Mouse (Mus musculus): ENCODE measurements around the gene Sec14l2. TPM values are rescaled to one million over a fixed set of nuclear protein-coding genes. Genes with fewer than 3 reads are reported as not detected.

The Sec14l2 gene
- total RNA-seq, 2 experiments from 2014 or later: 0.73 to 1.1 TPM

DNA sequence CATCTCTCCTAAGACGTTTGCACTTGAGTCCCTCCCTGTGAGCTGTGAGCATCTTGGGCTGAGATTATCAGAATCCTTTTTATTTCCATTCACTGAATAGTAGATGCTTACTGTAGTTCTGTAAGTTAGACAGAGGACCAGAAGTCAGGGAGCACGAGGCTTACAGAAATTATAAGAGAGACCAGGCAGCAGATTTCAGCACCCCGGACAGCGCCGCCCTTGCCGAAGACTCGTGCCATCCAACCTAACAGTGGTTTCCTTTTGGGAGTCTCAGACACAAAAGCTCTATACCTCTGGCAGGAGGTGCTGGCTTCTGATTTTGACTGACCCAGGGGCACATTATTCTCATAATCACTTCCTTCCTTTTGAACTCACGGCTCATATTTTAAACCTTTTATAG is 46.6 kb downstream of the Sec14l2 start:
- intact Hi-C loops (cut with DNase I): no loop called here

GRCm38 (mm10) chr11:4069664-4070063 is 53.6 kb downstream of the Sec14l2 start:
- intact Hi-C loops (cut with DNase I): no loop called here
- no peak for DNase-seq (ENCODE audit: low spot score)

More for the DNA sequence above, 46.6 kb downstream of the Sec14l2 start:
- no peak for DNase-seq (ENCODE audit: low spot score)

DNA sequence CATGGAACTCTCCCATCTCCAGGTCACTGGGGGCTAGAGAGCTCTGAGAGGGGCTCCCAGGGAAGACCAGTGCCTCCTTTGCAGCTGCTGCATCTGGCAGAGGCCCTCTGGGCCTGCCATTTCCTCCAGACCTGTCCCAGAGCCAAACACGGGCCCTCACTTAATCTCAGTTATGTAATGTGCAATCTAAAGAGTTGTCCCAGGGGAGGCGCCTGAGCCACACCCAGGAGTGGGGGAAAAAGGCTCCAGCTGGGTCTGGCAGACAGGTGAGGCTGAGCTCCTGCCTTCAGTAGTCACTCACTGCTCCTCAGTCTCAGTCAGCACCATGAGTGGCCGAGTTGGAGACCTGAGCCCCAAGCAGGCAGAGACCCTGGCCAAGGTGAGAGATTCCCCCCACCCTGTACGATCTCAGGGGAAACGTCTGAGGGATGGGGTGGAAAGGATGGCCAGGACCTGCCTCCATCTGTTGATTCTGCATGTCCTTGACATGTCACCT is 58.5 kb downstream of the Sec14l2 start, which contains the start of gene Sec14l3:
Gene Sec14l3 (plus strand): TSS at position 215 of the 496 bp plus-strand sequence.
- no peak for DNase-seq (ENCODE audit: low spot score)
- intact Hi-C loops (cut with DNase I): no loop called here

- no peak for DNase-seq (ENCODE audit: low spot score)
- intact Hi-C loops (cut with DNase I): no loop called here
These were observed 60.2 kb downstream of the Sec14l2 start for GRCm38 (mm10) chr11:4062981-4063380.

DNA sequence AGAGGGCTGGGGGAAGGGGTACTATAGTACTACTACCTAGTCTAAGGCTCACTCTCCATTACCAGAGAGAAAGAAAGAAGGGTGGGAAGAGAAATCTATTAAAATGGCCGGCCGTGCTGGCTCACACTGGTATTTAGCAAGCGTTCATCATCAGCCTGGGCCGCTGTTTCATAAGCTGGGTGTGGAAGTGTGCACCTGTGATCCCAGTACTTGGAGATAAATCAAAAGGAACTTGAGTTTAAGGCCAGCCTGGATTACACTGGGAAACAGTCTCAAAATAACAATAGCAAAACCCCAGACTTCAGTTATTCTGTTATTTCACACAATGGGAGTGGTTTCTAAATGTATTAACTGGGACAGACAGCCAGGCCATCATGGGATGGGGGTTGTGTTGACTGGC is 60.7 kb downstream of the Sec14l2 start:
- intact Hi-C loops (cut with DNase I): no loop called here
- no peak for DNase-seq (ENCODE audit: low spot score)

DNA sequence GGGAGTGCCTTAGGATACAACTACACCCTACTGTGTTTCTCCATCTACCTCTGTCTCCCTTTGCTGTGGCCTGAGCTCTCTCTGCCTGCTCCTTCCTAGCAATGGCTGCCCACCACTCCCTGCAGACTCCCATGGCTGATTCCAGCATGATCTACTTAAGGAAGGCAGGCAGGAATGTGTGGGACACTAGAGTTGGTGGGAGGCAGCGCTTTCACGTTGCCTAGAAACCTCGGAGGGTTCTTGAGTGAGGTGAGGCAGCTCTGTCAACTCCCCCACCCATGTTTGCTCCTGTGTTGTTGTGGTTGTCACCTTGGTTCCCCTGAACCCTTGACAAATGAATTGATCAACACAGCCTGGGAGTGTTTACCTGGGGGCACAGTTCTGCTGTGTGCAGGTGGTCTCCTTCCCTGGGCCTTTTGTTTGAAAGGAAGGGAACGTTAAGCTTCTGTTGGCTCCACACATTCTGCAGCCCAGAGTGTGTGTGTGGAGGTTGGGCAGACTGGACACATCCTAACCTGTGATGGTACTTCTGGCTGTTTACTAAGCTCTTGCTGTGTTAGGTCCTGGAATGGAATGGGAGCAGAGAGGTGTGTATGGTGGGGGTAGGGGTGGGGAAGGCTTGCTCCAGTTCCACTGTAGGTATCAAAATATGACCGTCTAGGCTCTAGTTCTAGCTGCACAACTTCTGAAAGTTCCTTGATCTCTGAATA is 62.2 kb downstream of the Sec14l2 start:
- DNase-seq (ENCODE audit: low spot score): no peak

GRCm38 (mm10) chr11:4053586-4053985 is 69.6 kb downstream of the Sec14l2 start:
- intact Hi-C loops (cut with DNase I): loop anchor here (2.0 kb wide), 1 partner anchor 29 kb away; no protein-coding TSS in a partner anchor
- DNase-seq (ENCODE audit: low spot score): no peak

More for the DNA sequence above, 62.2 kb downstream of the Sec14l2 start:
- intact Hi-C loops (cut with DNase I): no loop called here

DNA sequence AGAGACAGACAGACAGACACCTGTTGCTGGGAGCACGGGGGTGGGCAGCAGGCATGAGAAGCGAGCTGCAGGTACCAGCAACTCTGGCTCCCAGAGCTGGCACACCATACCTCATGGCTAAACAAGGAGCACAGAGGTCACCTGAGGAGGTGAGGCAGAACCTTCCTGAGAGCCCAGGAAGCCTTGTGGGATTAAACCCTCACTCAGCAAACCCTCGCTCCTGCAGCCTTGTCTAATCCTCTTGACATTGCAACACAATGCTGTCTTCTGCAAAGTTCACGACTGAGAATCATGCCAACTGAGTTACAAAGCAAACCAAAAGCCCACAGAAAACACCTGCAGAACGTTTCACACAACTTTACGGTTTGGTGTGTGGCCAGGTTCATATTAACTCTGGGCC is 74.8 kb downstream of the Sec14l2 start:
- DNase-seq (ENCODE audit: low spot score): no peak
- intact Hi-C loops (cut with DNase I): no loop called here

DNA sequence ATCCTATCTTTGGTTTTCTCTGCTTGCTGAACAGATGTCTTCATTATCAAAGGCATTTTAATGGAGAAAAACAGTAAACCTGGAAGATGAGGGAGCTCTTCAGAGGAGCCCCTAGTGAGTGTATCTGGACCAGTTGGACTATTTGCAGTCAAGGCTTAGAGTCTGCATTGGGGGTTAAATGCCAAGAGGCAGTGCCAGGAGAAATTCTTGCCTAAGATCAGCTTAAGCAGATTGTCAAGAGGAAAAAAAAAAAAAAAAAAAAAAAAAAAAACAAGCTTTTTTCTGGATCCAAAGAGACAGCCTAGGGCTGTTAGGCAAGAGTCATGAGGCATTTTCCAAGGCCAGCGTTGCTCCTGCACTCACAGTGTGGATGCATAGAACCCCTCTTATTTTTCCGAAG is 75.4 kb downstream of the Sec14l2 start:
- intact Hi-C loops (cut with DNase I): no loop called here
- DNase-seq (ENCODE audit: low spot score): no peak

Small RNA genes within 50 kb of the gene (microRNA-seq; reads per million reads assigned to microRNA genes)
- gene Mir3060: not detected

Other genes with a start within 250 kb of the Sec14l2 start
- under 1 TPM; 0.42 to 0.96 TPM for gene 4921536K21Rik, start 228.3 kb downstream of the Sec14l2 start, total RNA-seq (2021)
- 10 to 100 TPM; 24.8 to 45.0 TPM for gene Dusp18, start 228.2 kb downstream of the Sec14l2 start, total RNA-seq (2021)
- gene Slc35e4, start 208.8 kb downstream of the Sec14l2 start, total RNA-seq (2021): 1 to 10 TPM; 4.4 to 5.7 TPM
- gene Tcn2, start 191.3 kb downstream of the Sec14l2 start, total RNA-seq (2021): 10 to 100 TPM; 41.3 to 41.7 TPM
- gene Pes1, start 159.4 kb downstream of the Sec14l2 start, total RNA-seq (2021): 10 to 100 TPM; 28.1 to 29.8 TPM
- not detected for gene 4930556J24Rik, start 146.6 kb downstream of the Sec14l2 start, total RNA-seq (2021)
- gene Gal3st1, start 139.8 kb downstream of the Sec14l2 start, total RNA-seq (2021): under 1 TPM; 0.17 to 0.31 TPM
- gene Sec14l4, start 92.0 kb downstream of the Sec14l2 start, total RNA-seq (2021): under 1 TPM; 0.17 to 0.34 TPM
- gene Sec14l3, start 58.6 kb downstream of the Sec14l2 start, total RNA-seq (2021): not detected
- 100 to 1,000 TPM; 142 to 144 TPM for gene Mtfp1, start 28.0 kb downstream of the Sec14l2 start, total RNA-seq (2021)
- 10 to 100 TPM; 13.2 to 13.8 TPM for gene Rnf215, start 11.8 kb upstream of the Sec14l2 start, total RNA-seq (2021)
- gene Ccdc157, start 36.9 kb upstream of the Sec14l2 start, total RNA-seq (2021): 1 to 10 TPM; 5.0 to 5.3 TPM
- 10 to 100 TPM; 40.0 to 43.9 TPM for gene Sf3a1, start 36.9 kb upstream of the Sec14l2 start, total RNA-seq (2021)
- gene Tbc1d10a, start 63.4 kb upstream of the Sec14l2 start, total RNA-seq (2021): 10 to 100 TPM in 1 of 2 experiments, 1 to 10 TPM in 1; 9.3 to 10.9 TPM
- gene Castor1, start 94.8 kb upstream of the Sec14l2 start, total RNA-seq (2021): 1 to 10 TPM; 3.8 to 7.4 TPM
- not detected for gene Osm, start 113.0 kb upstream of the Sec14l2 start, total RNA-seq (2021)
- under 1 TPM; 0.17 to 0.55 TPM for gene Lif, start 134.1 kb upstream of the Sec14l2 start, total RNA-seq (2021)